Mouse (Mus musculus): ENCODE data around the gene Cdc42ep3.

GRCm38 (mm10) chr17:79398416-79398815 lies 43.5 kb upstream of the Cdc42ep3 start:
- TF ChIP-seq GATA1 (IDR thresholded peaks at IDR 0.05; ENCODE audit: borderline replicate concordance, low read length) (no peak), FLI1 (IDR thresholded peaks at IDR 0.05; ENCODE audit: low read length) (no peak)
